Mouse (Mus musculus): ENCODE data around the gene Pax2. TPM values are rescaled to one million over a fixed set of nuclear protein-coding genes. Genes with fewer than 3 reads are reported as not detected.

Gene Pax2
- polyA plus RNA-seq (2015; fragmentation: Nextera tagmentation; extraction: Ambion mirVana), result 16.5 and 18.3 TPM in 2 replicates

DNA sequence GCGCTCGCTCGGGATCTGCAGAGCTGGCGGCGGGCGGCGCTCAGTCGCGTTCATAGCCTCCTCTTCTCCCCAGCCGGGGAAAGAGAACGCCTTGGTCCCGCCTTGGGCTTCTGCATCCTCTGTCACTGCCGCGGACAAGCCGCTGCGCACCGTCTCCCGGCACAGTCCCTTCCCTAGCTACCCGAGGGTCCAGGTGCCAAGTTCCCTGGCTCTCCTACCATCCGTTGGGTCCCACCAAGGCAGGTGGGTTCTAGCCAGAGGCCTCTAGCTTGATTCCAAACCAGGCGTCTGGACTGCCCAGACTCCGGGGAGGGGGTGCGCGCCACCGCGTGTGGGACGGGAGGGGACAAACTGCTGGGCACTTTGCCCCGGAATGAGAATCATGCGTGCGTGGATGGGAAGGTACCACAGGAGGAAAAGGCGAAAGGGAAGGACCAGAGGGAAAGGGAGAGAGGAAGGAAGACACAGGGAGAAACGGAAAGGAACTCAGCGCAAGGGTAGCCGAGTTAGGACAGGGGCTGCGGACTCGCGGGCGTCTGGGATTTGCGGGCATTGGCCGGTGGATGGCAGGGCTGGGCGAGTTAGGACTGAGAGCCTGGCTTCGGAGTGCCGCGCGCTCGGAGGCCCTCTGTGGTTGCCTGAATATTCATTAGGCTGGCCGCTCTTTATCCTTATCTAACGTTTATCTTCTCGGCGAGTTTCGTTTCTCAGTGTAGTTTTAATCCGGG lies at the start of gene Pax2:
Pax2 (plus strand) TSS at position 353 of the 728 bp plus-strand sequence.

Small RNAs within 50 kb of the gene (microRNA-seq; reads per million reads assigned to microRNA genes)
- gene Mir6405, result not detected

Other genes starting within 250 kb of the Pax2 start
- 0.18 and 0.22 TPM in 2 replicates for gene Sec31b, start 210.2 kb upstream of the Pax2 start, polyA plus RNA-seq (2015; fragmentation: Nextera tagmentation; extraction: Ambion mirVana)
- not detected in 2 replicates for gene Gm20538, start 203.2 kb upstream of the Pax2 start, polyA plus RNA-seq (2015; fragmentation: Nextera tagmentation; extraction: Ambion mirVana)
- gene Ndufb8, start 200.6 kb upstream of the Pax2 start, polyA plus RNA-seq (2015; fragmentation: Nextera tagmentation; extraction: Ambion mirVana), result 1,063 and 1,087 TPM in 2 replicates
- 15.4 and 16.6 TPM in 2 replicates for gene Hif1an, start 193.2 kb upstream of the Pax2 start, polyA plus RNA-seq (2015; fragmentation: Nextera tagmentation; extraction: Ambion mirVana)
- gene Slf2, start 175.1 kb downstream of the Pax2 start, polyA plus RNA-seq (2015; fragmentation: Nextera tagmentation; extraction: Ambion mirVana), result 15.9 and 21.3 TPM in 2 replicates
- gene Sema4g, start 233.1 kb downstream of the Pax2 start, polyA plus RNA-seq (2015; fragmentation: Nextera tagmentation; extraction: Ambion mirVana), result 13.5 and 19.3 TPM in 2 replicates
- gene Twnk, start 249.6 kb downstream of the Pax2 start, polyA plus RNA-seq (2015; fragmentation: Nextera tagmentation; extraction: Ambion mirVana), result 8.8 TPM in 2 replicates